Mouse (Mus musculus) erythroblast, embryonic 14.5 days (primary cell): ENCODE results near the gene 9330182L06Rik. TPM values are rescaled to one million over a fixed set of nuclear protein-coding genes. Genes with fewer than 3 reads are reported as not detected.

ENCODE experiments used
- H3K27me3 ChIP-seq: 2 replicates; pipeline ENCODE4 v1.6.1; 2012; ENCODE audit warnings: inconsistent platforms; ENCODE audit not compliant: control insufficient read depth
- H3K36me3 ChIP-seq: 2 replicates; pipeline ENCODE4 v1.6.1; 2012; ENCODE audit warnings: mild to moderate bottlenecking, inconsistent platforms; ENCODE audit not compliant: control insufficient read depth
- H3K4me1 ChIP-seq: 2 replicates; pipeline ENCODE4 v1.6.1; 2012; ENCODE audit warnings: inconsistent platforms; ENCODE audit not compliant: control insufficient read depth
- H3K4me3 ChIP-seq: replicated peaks from 2 replicates; pipeline ENCODE3; 2012; ENCODE audit warnings: moderate library complexity, mild to moderate bottlenecking, inconsistent platforms
- H3K9me3 ChIP-seq: 2 replicates; pipeline ENCODE4 v1.6.1; 2012; ENCODE audit warnings: low read length, inconsistent platforms, mixed read lengths; ENCODE audit not compliant: control insufficient read depth
- GATA1 ChIP-seq: IDR thresholded peaks from 2 replicates; pipeline ENCODE4 v1.6.1; 2012; ENCODE audit warnings: low read length, inconsistent platforms, mixed read lengths
- TAL1 ChIP-seq: IDR thresholded peaks from 3 replicates; pipeline ENCODE4 v1.6.1; 2012; ENCODE audit warnings: low read length, inconsistent platforms, mixed read lengths
- polyA plus RNA-seq: library from polyadenylated mRNA; stranded (reverse); fragments of >175 nt; gene quantifications from 2 replicates; pipeline ENCODE4 v1.2.3, GENCODE M21; 2012

9330182L06Rik gene
- polyA plus RNA-seq, 1 experiment, result not detected

DNA sequence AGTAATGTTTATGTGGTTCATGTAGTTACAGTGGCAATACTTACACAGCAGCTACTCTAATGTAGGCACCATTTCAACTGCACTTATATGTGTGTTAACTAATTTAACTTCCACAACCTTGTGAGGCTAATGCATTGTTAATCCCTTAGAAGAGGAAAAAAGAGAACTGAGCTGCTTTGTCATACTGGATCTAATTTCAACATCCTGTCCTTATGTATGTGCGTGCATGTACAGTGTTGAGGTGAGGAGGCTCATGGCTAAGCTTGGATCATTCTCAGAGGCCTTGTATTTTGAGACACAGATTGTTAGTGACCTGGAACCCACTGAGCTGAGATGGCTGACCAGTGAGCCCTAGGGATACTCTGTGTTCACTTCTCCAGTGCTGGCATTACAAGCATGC is 88.3 kb downstream of the 9330182L06Rik start:
- no peaks in the 10 kb centered on the region for H3K4me1 ChIP-seq
- H3K4me3 ChIP-seq, result no peak overlapping the region
- TF ChIP-seq GATA1 (no peak), TAL1 (no peak)
- no peaks in the 10 kb centered on the region for H3K9me3 ChIP-seq
- no peaks in the 10 kb centered on the region for H3K27me3 ChIP-seq
- no peaks in the 10 kb centered on the region for H3K36me3 ChIP-seq

DNA sequence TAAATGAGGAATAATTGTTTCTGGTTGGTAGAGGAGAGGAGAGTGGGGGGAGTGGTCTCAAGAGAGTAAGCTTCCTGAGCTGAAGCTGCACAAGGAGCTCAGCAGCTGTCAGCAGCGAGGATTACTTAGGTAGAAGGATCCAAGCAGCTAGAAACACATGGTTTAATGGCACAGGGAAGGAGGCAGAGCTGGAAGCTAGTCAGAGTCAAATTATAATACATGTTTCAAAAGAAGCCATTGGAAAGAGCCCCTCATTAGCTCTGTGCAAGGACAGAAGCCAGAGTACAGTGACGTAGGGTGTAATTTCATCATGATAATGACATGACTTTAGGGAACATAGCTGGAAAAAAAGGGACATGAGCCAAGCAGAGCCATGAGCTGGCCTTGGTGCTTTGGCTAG is 92.2 kb downstream of the 9330182L06Rik start:
- H3K4me1 ChIP-seq, result no peaks in the 10 kb centered on the region
- H3K36me3 ChIP-seq, result no peaks in the 10 kb centered on the region
- no peak for TF ChIP-seq TAL1
- no peak for TF ChIP-seq GATA1
- H3K9me3 ChIP-seq, result no peaks in the 10 kb centered on the region
- no peak overlapping the region for H3K4me3 ChIP-seq
- no peaks in the 10 kb centered on the region for H3K27me3 ChIP-seq

DNA sequence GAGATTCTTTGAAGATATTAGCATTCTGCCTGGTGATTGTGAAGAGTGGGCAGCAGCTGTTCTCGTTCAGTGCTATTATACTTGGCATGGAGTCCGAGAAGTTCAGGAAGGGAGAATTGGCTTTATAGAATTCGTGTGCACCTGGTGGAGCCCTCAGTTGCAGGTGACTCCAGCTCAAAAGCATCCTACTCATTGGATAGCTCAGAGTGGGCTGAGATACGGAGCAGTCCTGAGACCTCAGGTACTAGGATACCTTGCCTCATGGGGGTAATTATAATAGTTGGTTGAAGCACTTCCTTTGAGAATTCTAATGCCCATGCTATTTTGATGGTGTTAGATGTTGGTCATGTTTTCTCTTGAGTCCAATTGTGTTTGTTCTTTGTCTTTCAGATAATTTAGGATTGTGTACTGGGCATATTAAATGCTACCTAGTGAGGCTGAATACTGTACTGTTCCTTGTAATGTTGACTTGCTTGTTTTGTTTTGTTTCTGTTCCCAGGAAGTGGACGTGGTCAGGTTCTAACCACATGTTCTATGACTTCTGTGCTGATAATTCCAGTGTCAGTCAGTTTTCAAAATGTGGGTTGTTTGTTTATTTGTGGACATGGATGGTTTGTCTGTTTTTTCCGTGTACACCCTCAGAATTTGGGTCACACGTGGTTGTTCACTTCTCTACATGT is 96.2 kb downstream of the 9330182L06Rik start:
- H3K4me3 ChIP-seq, result no peak overlapping the region
- H3K27me3 ChIP-seq, result no peaks in the 10 kb centered on the region
- H3K4me1 ChIP-seq, result no peaks in the 10 kb centered on the region
- no peak for TF ChIP-seq GATA1
- no peak for TF ChIP-seq TAL1
- H3K9me3 ChIP-seq, result no peaks in the 10 kb centered on the region
- H3K36me3 ChIP-seq, result no peaks in the 10 kb centered on the region

DNA sequence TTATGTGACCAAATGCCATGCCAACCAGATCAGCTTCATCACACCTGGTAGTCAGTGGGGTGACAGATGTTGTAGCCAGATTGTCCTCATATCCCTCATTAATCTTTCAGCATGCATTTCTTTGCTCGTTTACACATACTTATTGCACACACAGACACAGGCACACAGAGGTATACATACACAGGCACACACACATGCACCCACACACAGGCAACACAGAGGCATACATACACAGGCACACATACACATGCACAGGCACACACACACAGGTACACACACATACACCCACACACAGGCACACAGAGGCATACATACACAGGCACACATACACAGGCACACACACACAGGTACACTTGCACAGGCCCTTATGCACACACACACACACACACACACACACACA is 99.0 kb downstream of the 9330182L06Rik start:
- Histone ChIP-seq H3K4me3 (no peak overlapping the region), H3K36me3 (no peaks in the 10 kb centered on the region), H3K9me3 (no peaks in the 10 kb centered on the region), H3K4me1 (no peaks in the 10 kb centered on the region), H3K27me3 (no peaks in the 10 kb centered on the region)
- TF ChIP-seq GATA1 (no peak), TAL1 (no peak)

DNA sequence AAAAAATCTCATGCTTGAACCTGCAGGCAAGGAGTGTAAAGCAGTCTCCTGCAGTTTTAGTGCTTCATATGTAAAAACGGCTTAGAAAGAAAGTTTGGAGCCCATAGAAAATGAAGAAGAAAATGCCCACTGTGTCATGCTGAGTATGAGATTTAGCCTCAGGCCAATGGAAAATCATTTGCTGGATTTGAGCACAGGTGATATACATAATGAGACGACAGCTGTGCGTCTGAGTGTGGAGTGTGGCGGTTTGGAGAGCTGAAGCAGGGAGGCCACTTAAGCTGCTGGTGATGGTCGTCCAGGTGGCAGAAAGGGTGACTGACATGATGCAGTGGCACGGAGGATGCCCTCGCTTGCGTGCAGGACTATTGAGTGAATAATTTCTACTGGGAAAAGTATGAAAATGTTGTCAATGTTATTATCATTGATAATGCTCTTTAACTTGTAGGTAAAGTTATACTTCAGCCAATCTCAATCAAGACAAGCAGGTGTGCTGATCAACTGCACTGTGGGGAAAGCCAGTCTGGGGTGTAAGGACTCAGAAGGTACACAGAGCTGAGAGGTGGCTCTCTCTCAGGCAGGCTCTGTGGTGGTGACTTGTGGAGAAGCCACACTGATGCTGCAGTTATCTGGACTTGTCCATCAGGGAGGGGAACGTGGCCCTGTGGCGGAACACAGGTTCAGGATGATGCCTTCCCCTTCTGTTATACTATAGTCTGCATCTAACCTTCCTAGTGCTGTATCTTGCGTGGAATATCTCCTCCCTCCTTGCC is 102.2 kb downstream of the 9330182L06Rik start:
- H3K36me3 ChIP-seq, result no peaks in the 10 kb centered on the region
- no peaks in the 10 kb centered on the region for H3K9me3 ChIP-seq
- TF ChIP-seq GATA1, result no peak
- no peak for TF ChIP-seq TAL1
- H3K4me1 ChIP-seq, result no peaks in the 10 kb centered on the region
- no peaks in the 10 kb centered on the region for H3K27me3 ChIP-seq
- H3K4me3 ChIP-seq, result no peak overlapping the region

DNA sequence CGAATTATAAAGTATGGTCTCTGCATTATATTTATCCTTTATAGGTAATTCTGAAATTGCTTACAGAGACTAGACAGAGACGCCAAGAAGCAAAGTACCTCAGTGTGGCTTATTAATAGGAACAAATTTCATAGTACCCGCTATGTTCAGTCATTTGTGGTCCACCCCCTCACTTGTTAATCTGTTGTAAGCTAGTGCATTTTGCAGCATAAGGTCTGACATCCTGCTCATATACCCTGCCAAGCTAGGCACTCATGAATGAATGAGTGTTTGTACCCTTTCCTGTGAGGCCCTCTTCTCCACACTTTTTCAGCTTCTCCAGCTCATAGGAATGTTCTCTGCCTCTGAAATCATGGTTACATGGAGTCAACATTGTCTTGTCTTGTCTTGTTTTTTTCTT is 105.2 kb downstream of the 9330182L06Rik start:
- no peaks in the 10 kb centered on the region for H3K36me3 ChIP-seq
- H3K4me1 ChIP-seq, result no peaks in the 10 kb centered on the region
- H3K4me3 ChIP-seq, result no peak overlapping the region
- TF ChIP-seq GATA1, result no peak
- no peaks in the 10 kb centered on the region for H3K9me3 ChIP-seq
- no peaks in the 10 kb centered on the region for H3K27me3 ChIP-seq

DNA sequence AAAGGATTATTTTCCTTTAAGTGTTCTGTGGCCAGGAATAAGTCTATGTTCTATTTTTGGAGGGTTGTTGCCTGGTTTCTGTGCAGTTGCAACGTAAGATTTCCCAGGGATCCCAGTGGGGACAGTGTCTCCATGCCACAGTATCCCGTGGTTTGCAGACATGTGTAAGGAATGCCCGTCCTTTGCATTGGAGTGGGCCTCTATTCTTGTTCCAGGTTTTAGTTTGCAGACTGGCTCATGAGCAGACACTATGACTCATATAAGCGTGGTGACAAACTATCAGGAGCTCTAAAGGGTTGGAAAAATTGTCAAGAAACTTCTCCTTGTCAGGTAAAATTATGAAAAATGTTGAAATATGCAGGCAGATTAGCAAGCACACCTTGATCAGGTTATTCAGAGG is 107.4 kb downstream of the 9330182L06Rik start:
- Histone ChIP-seq H3K4me1 (no peaks in the 10 kb centered on the region), H3K9me3 (no peaks in the 10 kb centered on the region), H3K36me3 (no peaks in the 10 kb centered on the region), H3K4me3 (no peak overlapping the region), H3K27me3 (no peaks in the 10 kb centered on the region)
- TF ChIP-seq GATA1, result no peak
- TF ChIP-seq TAL1, result no peak

DNA sequence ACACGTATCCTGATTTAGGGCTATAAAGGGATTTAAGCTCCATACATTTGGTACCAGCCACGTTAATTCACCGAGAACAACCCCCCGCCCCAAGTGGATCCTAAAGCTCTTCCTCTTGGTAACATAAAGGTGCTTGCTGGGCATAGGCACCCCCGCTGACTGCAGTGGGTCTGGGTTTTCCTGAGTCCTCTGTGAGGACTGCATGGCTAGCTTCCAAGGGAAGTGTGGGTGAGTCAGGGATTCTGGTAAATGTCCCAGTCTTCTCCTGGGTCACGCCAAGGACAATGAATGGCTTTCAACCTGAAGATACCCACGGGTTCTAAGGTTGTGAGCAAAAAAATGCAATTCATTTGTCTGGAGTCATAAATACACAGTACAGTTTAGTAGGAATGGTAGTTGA is 124.0 kb downstream of the 9330182L06Rik start:
- TF ChIP-seq TAL1 (no peak), GATA1 (no peak)
- no peaks in the 10 kb centered on the region for H3K9me3 ChIP-seq
- H3K4me3 ChIP-seq, result no peak overlapping the region
- no peaks in the 10 kb centered on the region for H3K4me1 ChIP-seq
- no peaks in the 10 kb centered on the region for H3K27me3 ChIP-seq
- no peaks in the 10 kb centered on the region for H3K36me3 ChIP-seq

DNA sequence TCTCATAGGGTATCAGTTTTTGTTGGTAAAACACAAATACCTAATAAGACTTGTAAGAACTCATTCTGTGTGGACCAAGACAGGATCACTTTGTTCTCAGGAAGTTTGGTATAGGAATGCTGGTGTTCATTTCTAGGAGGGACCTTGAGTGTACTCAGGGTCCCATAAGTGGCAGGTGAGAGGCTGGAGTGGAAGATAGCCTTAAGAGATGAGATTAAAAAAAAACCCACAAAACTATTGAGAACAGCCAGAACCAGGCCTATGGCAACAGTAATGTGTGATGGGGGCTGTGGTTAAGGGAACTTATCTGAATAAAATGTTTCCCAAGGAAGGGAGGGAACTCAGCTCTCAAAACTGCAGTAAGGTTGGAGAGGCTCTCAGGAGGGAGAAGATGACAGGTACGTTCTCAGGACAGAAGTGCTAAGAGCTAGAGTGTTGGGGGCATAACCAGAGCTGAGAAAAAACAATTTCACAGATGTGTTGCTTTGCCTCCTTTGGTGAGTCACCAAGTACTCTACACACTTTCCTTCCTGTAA is 126.0 kb downstream of the 9330182L06Rik start:
- no peaks in the 10 kb centered on the region for H3K36me3 ChIP-seq
- H3K27me3 ChIP-seq, result no peaks in the 10 kb centered on the region
- H3K9me3 ChIP-seq, result no peaks in the 10 kb centered on the region
- no peak overlapping the region for H3K4me3 ChIP-seq
- TF ChIP-seq GATA1 (no peak), TAL1 (no peak)
- no peaks in the 10 kb centered on the region for H3K4me1 ChIP-seq
